Mouse (Mus musculus) small intestine, adult 2 months (tissue): Measurements from ENCODE around the gene Dnajc17. TPM values are rescaled to one million over a fixed set of nuclear protein-coding genes. Genes with fewer than 3 reads are reported as not detected.

Experiments
- H3K27ac ChIP-seq: fragments of 200-500 bp; 2 replicates; pipeline ENCODE4 v1.5.1; 2012; ENCODE audit warnings: low read depth, low read length, control low read depth, inconsistent platforms; ENCODE audit not compliant: insufficient read depth
- H3K27me3 ChIP-seq: fragments of 200-500 bp; 2 replicates; pipeline ENCODE4 v1.6.1; 2012; ENCODE audit warnings: mild to moderate bottlenecking, moderate library complexity, low read length, inconsistent platforms; ENCODE audit not compliant: control insufficient read depth, insufficient read depth
- H3K36me3 ChIP-seq: fragments of 200-500 bp; 2 replicates; pipeline ENCODE4 v1.6.1; 2012; ENCODE audit warnings: mild to moderate bottlenecking, low read length, control low read depth, inconsistent platforms; ENCODE audit not compliant: control insufficient read depth, insufficient read depth
- H3K4me1 ChIP-seq: fragments of 200-500 bp; 2 replicates; pipeline ENCODE4 v1.6.1; 2012; ENCODE audit warnings: low read length, inconsistent platforms, mixed read lengths; ENCODE audit not compliant: control insufficient read depth, insufficient read depth, insufficient read length
- H3K4me3 ChIP-seq: fragments of 200-500 bp; 2 replicates; pipeline ENCODE4 v1.5.1; 2012; ENCODE audit warnings: low read depth, mild to moderate bottlenecking, control low read depth, inconsistent platforms, low read length, moderate library complexity
- CTCF ChIP-seq: fragments of 200-500 bp; IDR thresholded peaks from 2 replicates; pipeline ENCODE4 v1.5.1; 2012; ENCODE audit warnings: low read depth, mild to moderate bottlenecking, control low read depth, inconsistent platforms, low read length, moderate library complexity, mixed read lengths; ENCODE audit not compliant: insufficient replicate concordance, insufficient read length; ENCODE audit errors: extremely low read depth
- POLR2A ChIP-seq: fragments of 200-500 bp; IDR thresholded peaks from 2 replicates; pipeline ENCODE4 v1.6.1; 2012; ENCODE audit warnings: low read depth, mild to moderate bottlenecking, control low read depth, inconsistent platforms, low read length, moderate library complexity
- WGBS: fragments of 180-500 bp; shearing (Covaris S2); methylation state at CpG from one replicate; pipeline ENCODE4 v1.1.7; 2018; 5-methylcytosine and 5-hydroxymethylcytosine counted together
- polyA plus RNA-seq: library from polyadenylated mRNA; depleted of rRNA; stranded (reverse); fragments of >200 nt; gene quantifications from 2 replicates; pipeline ENCODE4 v1.2.3, GENCODE M21; 2012

Dnajc17 gene
- polyA plus RNA-seq, 1 experiment, result 2.9 TPM

- no peaks in the 10 kb centered on the region for H3K27me3 ChIP-seq
- no peak overlapping the region for H3K4me3 ChIP-seq
- peaks cover 14% of the 10 kb centered on the region for H3K36me3 ChIP-seq
- TF ChIP-seq POLR2A (no peak), CTCF (no peak)
- H3K4me1 ChIP-seq, result peaks cover 11% of the 10 kb centered on the region
- H3K27ac ChIP-seq, result no peak overlapping the region
Observed at GRCm38 (mm10) chr2:119157836-119158235, 50.8 kb downstream of the Dnajc17 start.

- H3K27ac ChIP-seq, result peak within 1 kb of the TSS; percentile 91
- H3K4me3 ChIP-seq, result peak within 1 kb of the TSS; percentile 90
- no peaks in the 10 kb centered on the region for H3K27me3 ChIP-seq
- WGBS, result under 1% methylated on average over 57 of the region's 57 CpGs
- H3K4me1 ChIP-seq, result peaks cover 9% of the 10 kb centered on the region
- TF ChIP-seq POLR2A (peak; percentile 43), CTCF (no peak)
- peaks cover 20% of the 10 kb centered on the region for H3K36me3 ChIP-seq
Observed at GRCm38 (mm10) chr2:119156681-119157572, 51.7 kb downstream of the Dnajc17 start, which contains the start of gene Rmdn3. TSS of gene Rmdn3 (minus strand) at chr2:119157034.

DNA sequence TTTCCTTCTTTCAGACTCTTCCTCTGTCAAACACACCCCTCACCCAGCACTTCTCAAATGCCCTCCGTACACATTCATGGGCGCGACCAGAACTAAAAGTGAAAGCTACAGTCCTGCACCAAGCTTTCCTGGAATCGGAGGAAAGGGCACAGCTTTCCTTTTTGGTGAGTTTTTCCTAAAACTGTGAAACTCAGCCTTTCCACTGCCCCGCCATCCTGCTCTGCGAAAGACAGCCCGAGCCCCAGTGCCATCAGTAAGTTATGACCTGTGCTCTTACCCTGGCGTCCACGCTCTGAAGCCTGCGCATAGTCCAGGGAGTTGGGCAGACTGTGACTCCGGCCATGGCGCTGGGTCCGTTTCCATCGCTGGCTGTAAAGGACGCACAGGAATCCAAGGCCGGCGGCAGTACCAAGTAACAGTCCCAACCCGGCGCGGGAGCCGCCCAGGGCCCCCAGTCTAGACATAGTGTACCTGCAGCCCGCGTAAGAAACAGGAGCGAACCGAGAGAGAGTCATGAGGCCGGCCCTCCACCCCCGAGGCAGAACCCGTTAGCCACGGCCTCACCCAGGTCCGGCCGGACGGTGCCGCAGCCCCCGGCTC, 52.4 kb downstream of the Dnajc17 start:
- 1% methylated on average over 34 of the region's 34 CpGs for WGBS
- peaks cover 26% of the 10 kb centered on the region for H3K36me3 ChIP-seq
- H3K4me3 ChIP-seq, result peak overlapping the region; percentile 90
- TF ChIP-seq CTCF, result no peak
- no peak for TF ChIP-seq POLR2A
- H3K4me1 ChIP-seq, result peaks cover 9% of the 10 kb centered on the region
- no peaks in the 10 kb centered on the region for H3K27me3 ChIP-seq
- H3K27ac ChIP-seq, result peak overlapping the region; percentile 91

DNA sequence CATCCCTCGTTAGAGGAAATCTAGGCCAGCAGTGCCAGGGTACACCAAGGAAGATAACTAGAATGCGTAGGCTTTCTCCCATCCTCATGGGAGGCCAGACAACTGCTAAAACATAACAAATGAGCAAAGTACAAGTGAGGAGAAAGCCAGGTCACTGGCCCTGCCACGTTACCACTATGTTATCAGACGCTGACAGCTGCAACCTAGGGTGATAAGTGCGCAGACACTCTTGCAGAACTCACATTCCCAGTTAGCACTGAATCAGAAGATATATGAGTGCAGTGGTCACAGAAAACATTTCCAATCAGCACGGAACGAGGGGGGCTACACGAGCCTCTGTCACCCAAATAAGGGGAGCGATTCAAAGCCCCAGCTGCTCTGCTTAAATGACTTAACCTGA, 53.2 kb downstream of the Dnajc17 start:
- WGBS, result 37% methylated on average over 9 of the region's 9 CpGs
- Histone ChIP-seq H3K27ac (peak overlapping the region; percentile 91), H3K36me3 (peaks cover 33% of the 10 kb centered on the region), H3K27me3 (no peaks in the 10 kb centered on the region), H3K4me1 (peaks cover 9% of the 10 kb centered on the region), H3K4me3 (peak overlapping the region; percentile 44)
- no peak for TF ChIP-seq POLR2A
- TF ChIP-seq CTCF, result no peak

DNA sequence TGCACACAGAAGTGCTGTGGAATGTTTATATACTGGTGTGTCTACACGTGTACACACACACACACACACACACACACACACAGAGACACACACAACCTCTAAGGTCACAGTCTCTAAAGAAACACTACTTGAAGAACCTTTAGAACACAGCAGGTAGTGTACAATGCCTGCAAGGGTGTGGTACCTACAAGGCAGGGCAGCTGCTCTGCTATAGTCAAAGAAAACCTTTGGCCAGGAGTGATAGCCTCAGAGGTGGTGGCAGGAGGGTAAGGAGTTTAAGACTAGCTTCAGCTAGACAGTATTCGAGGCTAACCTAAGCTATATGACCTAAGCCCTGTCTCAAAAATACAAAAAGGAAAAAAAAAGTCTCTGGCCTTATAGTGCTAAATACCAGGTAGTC, 53.9 kb downstream of the Dnajc17 start:
- Histone ChIP-seq H3K27ac (peak overlapping the region; percentile 91), H3K27me3 (no peaks in the 10 kb centered on the region), H3K4me3 (no peak overlapping the region), H3K36me3 (peaks cover 39% of the 10 kb centered on the region), H3K4me1 (peaks cover 9% of the 10 kb centered on the region)
- WGBS, result 19% methylated on average over 2 of the region's 2 CpGs
- TF ChIP-seq CTCF (no peak), POLR2A (no peak)

DNA sequence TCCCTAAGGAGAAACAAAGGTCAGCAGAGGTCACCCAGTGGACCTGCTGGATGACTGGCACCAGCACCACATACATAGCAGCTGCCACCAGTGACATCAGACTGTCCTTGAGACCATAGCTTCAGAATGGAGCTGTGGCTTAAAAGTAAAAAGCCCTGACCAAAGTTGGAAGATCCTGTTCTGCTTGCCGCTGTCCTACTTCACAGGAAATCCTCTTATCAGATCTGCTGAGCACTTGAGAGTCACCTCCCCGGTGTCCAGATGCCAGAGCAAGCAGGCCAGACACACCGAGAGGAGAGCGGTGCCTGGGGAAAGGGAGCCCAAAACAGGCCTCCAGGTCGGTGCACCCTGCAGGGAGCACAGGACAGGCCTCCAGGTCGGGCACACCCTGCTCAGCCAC, 56.3 kb downstream of the Dnajc17 start:
- Histone ChIP-seq H3K4me3 (no peak overlapping the region), H3K27me3 (no peaks in the 10 kb centered on the region), H3K4me1 (peaks cover 9% of the 10 kb centered on the region), H3K27ac (no peak overlapping the region), H3K36me3 (peaks cover 60% of the 10 kb centered on the region)
- TF ChIP-seq POLR2A, result no peak
- no peak for TF ChIP-seq CTCF
- 84% methylated on average over 6 of the region's 6 CpGs for WGBS

GRCm38 (mm10) chr2:119147775-119148174, 60.8 kb downstream of the Dnajc17 start:
- H3K4me1 ChIP-seq, result no peaks in the 10 kb centered on the region
- 91% methylated on average over 8 of the region's 8 CpGs for WGBS
- TF ChIP-seq POLR2A, result no peak
- no peak for TF ChIP-seq CTCF
- peaks cover 83% of the 10 kb centered on the region for H3K36me3 ChIP-seq
- no peak overlapping the region for H3K27ac ChIP-seq
- H3K27me3 ChIP-seq, result no peaks in the 10 kb centered on the region
- H3K4me3 ChIP-seq, result no peak overlapping the region
